Mouse (Mus musculus): Measurements from ENCODE around the gene Atp1a3. TPM values are rescaled to one million over a fixed set of nuclear protein-coding genes. Genes with fewer than 3 reads are reported as not detected.

The Atp1a3 gene
- total and polyA plus RNA-seq, 3 experiments = 0.39 to 1.7 (median 1.2) TPM

GRCm38 (mm10) chr7:24971972-24972893, 33.5 kb downstream of the Atp1a3 start, which contains the start of gene Rabac1:
Gene Rabac1 (minus strand): TSS chr7:24972754.
- H3K27me3 ChIP-seq (ENCODE audit: control insufficient read depth, insufficient read depth, low read length) = no peaks in the 10 kb centered on the region
- H3K27ac ChIP-seq = peak within 1 kb of the TSS; percentile 93
- H3K4me1 ChIP-seq (ENCODE audit: control insufficient read depth, insufficient read depth, low read length) = peaks cover 1% of the 10 kb centered on the region; the same call in 1 of the 2 replicates
- under 1% methylated on average over 45 of the region's 45 CpGs for WGBS
- H3K4me3 ChIP-seq = peak within 1 kb of the TSS; percentile 79
- peaks cover 3% of the 10 kb centered on the region for H3K36me3 ChIP-seq (ENCODE audit: control insufficient read depth, insufficient read depth, low read length)
- DNase-seq = peak; percentile 91 to 95
- TF ChIP-seq POLR2A (IDR thresholded peaks at IDR 0.05; ENCODE audit: insufficient read depth, low read depth, low read length) (peak; percentile 94), EP300 (IDR thresholded peaks at IDR 0.05; ENCODE audit: insufficient read depth, low read depth, low read length) (0 out of 2 replicates have a peak, but pooled peaks have one; percentile 23), CTCF (IDR thresholded peaks at IDR 0.05) (peak; percentile 59)
- no peaks in the 10 kb centered on the region for H3K79me2 ChIP-seq (replicated peaks; ENCODE audit: control insufficient read depth, insufficient read depth, low read length)
- H3K9ac ChIP-seq (ENCODE audit: low read depth, low read length) = peak within 1 kb of the TSS; percentile 88
- intact Hi-C loops (cut with DNase I) = loop anchor here (5.0 to 10.0 kb wide), 3 partner anchors 155 to 437 kb away; partner anchors contain the start of genes Gsk3a and Irgq

GRCm38 (mm10) chr7:24971261-24971971, 34.3 kb downstream of the Atp1a3 start:
- Histone ChIP-seq H3K27ac (peak overlapping the region; percentile 93), H3K36me3 (ENCODE audit: control insufficient read depth, insufficient read depth, low read length) (peaks cover 3% of the 10 kb centered on the region), H3K79me2 (replicated peaks; ENCODE audit: control insufficient read depth, insufficient read depth, low read length) (no peaks in the 10 kb centered on the region), H3K9ac (ENCODE audit: low read depth, low read length) (0 out of 2 replicates have a peak overlapping the region, but pooled peaks have one; percentile 7), H3K27me3 (ENCODE audit: control insufficient read depth, insufficient read depth, low read length) (no peaks in the 10 kb centered on the region), H3K4me3 (peak overlapping the region; percentile 79), H3K4me1 (ENCODE audit: control insufficient read depth, insufficient read depth, low read length) (peaks cover 1% of the 10 kb centered on the region; the same call in 1 of the 2 replicates)
- intact Hi-C loops (cut with DNase I) = loop anchor here (5.0 to 10.0 kb wide), 3 partner anchors 154 to 437 kb away; partner anchors contain the start of genes Gsk3a and Irgq
- DNase-seq = peak; percentile 40 to 60
- WGBS = 11% methylated on average over 19 of the region's 19 CpGs
- TF ChIP-seq CTCF (IDR thresholded peaks at IDR 0.05) (peak; percentile 67), POLR2A (IDR thresholded peaks at IDR 0.05; ENCODE audit: insufficient read depth, low read depth, low read length) (no peak)

GRCm38 (mm10) chr7:24970341-24970740, 35.4 kb downstream of the Atp1a3 start:
- DNase-seq = no peak
- WGBS = 94% methylated on average over 3 of the region's 3 CpGs
- H3K79me2 ChIP-seq (replicated peaks; ENCODE audit: control insufficient read depth, insufficient read depth, low read length) = no peaks in the 10 kb centered on the region
- peaks cover 1% of the 10 kb centered on the region; the same call in 1 of the 2 replicates for H3K4me1 ChIP-seq (ENCODE audit: control insufficient read depth, insufficient read depth, low read length)
- H3K9ac ChIP-seq (ENCODE audit: low read depth, low read length) = no peak overlapping the region
- H3K4me3 ChIP-seq = no peak overlapping the region
- no peaks in the 10 kb centered on the region for H3K27me3 ChIP-seq (ENCODE audit: control insufficient read depth, insufficient read depth, low read length)
- H3K27ac ChIP-seq = no peak overlapping the region
- TF ChIP-seq EP300 (IDR thresholded peaks at IDR 0.05; ENCODE audit: insufficient read depth, low read depth, low read length) = no peak
- TF ChIP-seq CTCF (IDR thresholded peaks at IDR 0.05) = no peak
- TF ChIP-seq POLR2A (IDR thresholded peaks at IDR 0.05; ENCODE audit: insufficient read depth, low read depth, low read length) = no peak
- peaks cover 3% of the 10 kb centered on the region for H3K36me3 ChIP-seq (ENCODE audit: control insufficient read depth, insufficient read depth, low read length)
- intact Hi-C loops (cut with DNase I) = loop anchor here (5.0 to 10.0 kb wide), 3 partner anchors 153 to 436 kb away; partner anchors contain the start of genes Gsk3a and Irgq

DNA sequence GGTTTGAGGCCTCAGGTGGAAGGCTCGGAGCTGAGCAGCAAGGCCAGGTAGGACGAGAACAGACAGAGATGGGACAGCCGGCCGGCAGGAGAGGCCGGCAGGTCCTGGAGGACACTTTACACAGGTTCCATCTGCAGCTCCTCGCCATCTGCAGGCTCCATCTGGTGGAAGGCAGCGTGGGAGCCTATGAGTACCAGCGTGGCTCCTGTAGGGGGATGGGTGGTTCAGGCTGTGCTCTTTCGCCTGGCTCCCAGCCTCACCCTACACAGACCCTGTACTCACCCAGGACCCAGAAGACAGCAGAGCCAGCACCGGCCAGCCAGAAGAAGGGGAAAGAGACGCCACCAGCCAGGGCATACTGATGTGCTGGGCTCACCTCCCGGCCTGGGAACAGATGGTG, 36.0 kb downstream of the Atp1a3 start:
- Histone ChIP-seq H3K4me1 (ENCODE audit: control insufficient read depth, insufficient read depth, low read length) (peaks cover 1% of the 10 kb centered on the region; the same call in 1 of the 2 replicates), H3K9ac (ENCODE audit: low read depth, low read length) (no peak overlapping the region), H3K36me3 (ENCODE audit: control insufficient read depth, insufficient read depth, low read length) (peaks cover 3% of the 10 kb centered on the region), H3K27ac (no peak overlapping the region), H3K27me3 (ENCODE audit: control insufficient read depth, insufficient read depth, low read length) (no peaks in the 10 kb centered on the region), H3K4me3 (no peak overlapping the region), H3K79me2 (replicated peaks; ENCODE audit: control insufficient read depth, insufficient read depth, low read length) (no peaks in the 10 kb centered on the region)
- 86% methylated on average over 12 of the region's 12 CpGs for WGBS
- intact Hi-C loops (cut with DNase I) = loop anchor here (5.0 to 10.0 kb wide), 3 partner anchors 153 to 435 kb away; partner anchors contain the start of genes Gsk3a and Irgq
- TF ChIP-seq CTCF (IDR thresholded peaks at IDR 0.05) = no peak
- TF ChIP-seq EP300 (IDR thresholded peaks at IDR 0.05; ENCODE audit: insufficient read depth, low read depth, low read length) = no peak
- no peak for TF ChIP-seq POLR2A (IDR thresholded peaks at IDR 0.05; ENCODE audit: insufficient read depth, low read depth, low read length)
- DNase-seq = no peak

- Histone ChIP-seq H3K79me2 (replicated peaks; ENCODE audit: control insufficient read depth, insufficient read depth, low read length) (no peaks in the 10 kb centered on the region), H3K9ac (ENCODE audit: low read depth, low read length) (no peak overlapping the region), H3K27ac (no peak overlapping the region), H3K4me3 (no peak overlapping the region), H3K4me1 (ENCODE audit: control insufficient read depth, insufficient read depth, low read length) (peaks cover 1% of the 10 kb centered on the region; the same call in 1 of the 2 replicates), H3K27me3 (ENCODE audit: control insufficient read depth, insufficient read depth, low read length) (no peaks in the 10 kb centered on the region), H3K36me3 (ENCODE audit: control insufficient read depth, insufficient read depth, low read length) (peaks cover 3% of the 10 kb centered on the region)
- no peak for DNase-seq
- TF ChIP-seq POLR2A (IDR thresholded peaks at IDR 0.05; ENCODE audit: insufficient read depth, low read depth, low read length) (no peak; the same call in 1 of the 2 replicates), CTCF (IDR thresholded peaks at IDR 0.05) (no peak)
- 78% methylated on average over 6 of the region's 6 CpGs for WGBS
- intact Hi-C loops (cut with DNase I) = no loop called here
These were observed 37.3 kb downstream of the Atp1a3 start for GRCm38 (mm10) chr7:24968463-24968862.

Measured in heart, adult 2 months (tissue).